Mouse (Mus musculus) brain, embryonic 14.5 days (tissue): ENCODE measurements around the gene Mcoln1. TPM values are rescaled to one million over a fixed set of nuclear protein-coding genes. Genes with fewer than 3 reads are reported as not detected.

ENCODE experiments used
- DNase-seq: peaks from one replicate; pipeline ENCODE4 v3.0.0-alpha.2; 2011; ENCODE audit warnings: low read depth
- CTCF ChIP-seq: fragments of 200-500 bp; IDR thresholded peaks from 2 replicates; pipeline ENCODE4 v1.5.1; 2012; ENCODE audit warnings: inconsistent platforms, mild to moderate bottlenecking, moderate library complexity, borderline replicate concordance; ENCODE audit not compliant: insufficient read depth, insufficient read length; ENCODE audit errors: extremely low read depth
- POLR2A ChIP-seq: fragments of 200-500 bp; IDR thresholded peaks from 2 replicates; pipeline ENCODE4 v1.6.1; 2012; ENCODE audit warnings: mild to moderate bottlenecking, inconsistent platforms, borderline replicate concordance; ENCODE audit not compliant: poor library complexity, insufficient read depth, insufficient read length, severe bottlenecking; ENCODE audit errors: extremely low read depth
- polyA plus RNA-seq: library from polyadenylated mRNA; depleted of rRNA; stranded (reverse); fragments of >200 nt; gene quantifications from 2 replicates; pipeline ENCODE4 v1.2.3, GENCODE M21; 2012; rRNA removed

The Mcoln1 gene
- polyA plus RNA-seq, 1 experiment = 230 TPM

DNA sequence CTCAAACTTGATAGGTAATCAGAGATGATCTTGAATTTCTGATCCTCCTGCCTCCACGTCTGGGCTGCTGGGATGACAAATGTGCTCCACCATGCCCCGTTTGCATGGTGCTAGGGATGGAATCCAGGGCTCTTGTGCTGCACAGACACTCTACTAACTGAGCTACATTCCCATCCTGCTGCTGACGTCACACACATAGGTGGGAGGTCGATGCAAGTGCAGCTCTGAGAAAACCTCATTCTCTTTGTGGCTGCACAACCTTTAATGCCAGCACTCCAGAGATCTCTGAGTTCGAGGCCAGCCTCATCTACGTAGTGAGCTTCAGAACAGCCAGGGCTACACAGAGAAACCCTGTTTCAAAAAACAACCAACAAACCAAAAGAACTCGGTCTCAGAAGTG is 38.9 kb downstream of the Mcoln1 start:
- no peak for TF ChIP-seq POLR2A
- no peak for TF ChIP-seq CTCF
- DNase-seq = no peak

DNA sequence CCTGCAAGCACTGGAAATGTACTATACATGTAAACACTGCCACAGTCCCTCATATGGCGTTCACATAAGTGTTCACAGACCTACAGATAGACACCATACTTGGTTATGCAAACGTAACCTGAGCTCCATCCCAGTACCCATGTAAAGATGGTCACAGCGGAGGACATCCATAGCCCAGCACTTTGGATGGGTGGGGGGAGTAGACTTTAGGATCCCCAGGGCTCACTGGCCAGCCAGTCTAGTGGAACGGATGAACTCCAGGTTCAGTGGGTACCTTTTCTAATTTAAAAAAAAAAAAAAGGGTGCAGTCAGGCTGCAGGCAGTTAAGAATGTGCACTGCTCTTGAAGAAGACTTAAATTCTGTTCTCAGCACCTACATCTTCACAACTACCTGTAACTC is 39.8 kb downstream of the Mcoln1 start:
- DNase-seq = no peak
- TF ChIP-seq CTCF (no peak), POLR2A (no peak)

DNA sequence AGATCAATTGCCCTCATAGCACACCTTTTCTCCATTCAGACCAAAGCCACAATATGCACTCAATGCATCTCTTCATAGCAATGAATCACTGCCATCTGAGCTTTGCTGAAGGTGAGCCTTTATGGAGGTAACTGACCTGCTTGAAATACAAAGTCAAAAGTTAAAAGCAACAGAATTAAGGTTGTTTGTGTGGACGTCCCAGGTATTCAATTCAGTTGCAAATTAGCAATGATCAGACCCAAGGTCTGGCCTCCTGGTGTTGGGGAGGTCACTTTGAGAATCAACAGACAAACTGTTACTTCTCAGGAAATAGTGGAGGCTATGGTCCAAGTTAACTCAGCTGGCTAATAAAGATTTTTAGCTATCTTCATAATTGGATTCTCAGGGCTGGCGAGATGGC is 46.3 kb downstream of the Mcoln1 start:
- no peak for DNase-seq

DNA sequence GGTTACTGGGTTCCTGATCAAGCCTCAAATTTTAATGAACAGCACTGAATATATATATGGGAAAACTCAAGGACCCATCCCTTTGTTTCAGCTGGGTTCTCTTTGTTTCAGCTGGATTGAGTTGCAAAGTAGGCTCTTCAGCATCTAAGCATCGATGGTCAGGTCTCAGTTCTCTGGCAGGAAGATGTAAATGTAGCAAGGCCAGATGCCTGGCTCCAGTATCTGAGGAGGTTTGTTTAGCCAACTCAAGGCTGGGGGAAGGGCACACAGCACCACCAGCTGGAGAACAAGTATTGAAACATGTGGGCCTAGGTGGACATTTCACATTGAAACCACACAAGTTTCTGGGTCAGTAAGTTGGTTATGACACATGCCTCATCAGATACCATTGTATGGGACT is 52.0 kb downstream of the Mcoln1 start:
- no peak for DNase-seq
- TF ChIP-seq POLR2A = no peak
- TF ChIP-seq CTCF = no peak

More for the DNA sequence above, 46.3 kb downstream of the Mcoln1 start:
- no peak for TF ChIP-seq CTCF
- TF ChIP-seq POLR2A = no peak

DNA sequence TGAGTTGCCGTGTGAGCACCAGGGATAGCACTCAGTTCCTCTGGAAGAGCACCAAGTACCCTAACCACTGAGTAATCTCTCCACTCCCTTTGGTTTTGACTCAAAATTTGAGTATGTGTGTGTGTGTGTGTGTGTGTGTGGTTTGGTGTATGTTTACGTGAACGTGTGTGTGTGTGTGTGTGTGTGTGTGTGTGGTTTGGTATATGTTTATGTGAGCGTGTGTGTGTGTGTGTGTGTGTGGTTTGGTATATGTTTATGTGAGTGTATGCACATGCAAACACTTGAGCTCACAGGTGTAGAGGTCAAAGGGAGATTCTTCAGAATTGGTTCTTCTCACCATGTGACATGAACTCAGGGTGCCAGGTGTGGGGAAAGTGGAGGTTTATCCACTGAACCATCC is 55.9 kb downstream of the Mcoln1 start:
- no peak for TF ChIP-seq CTCF
- TF ChIP-seq POLR2A = no peak
- DNase-seq = peak; percentile 6

Other genes starting within 250 kb of the Mcoln1 start
- 16.8 and 25.1 TPM in 2 replicates for gene Insr, start 220.8 kb upstream of the Mcoln1 start, polyA plus RNA-seq
- 0.07 and 0.19 TPM in 2 replicates for gene A430078G23Rik, start 147.0 kb upstream of the Mcoln1 start, polyA plus RNA-seq
- 32.1 and 37.0 TPM in 2 replicates for gene Arhgef18, start 107.5 kb upstream of the Mcoln1 start, polyA plus RNA-seq
- 4.3 and 4.9 TPM in 2 replicates for gene Pex11g, start 32.8 kb upstream of the Mcoln1 start, polyA plus RNA-seq
- 0.37 and 0.49 TPM in 2 replicates for gene Tex45, start 29.6 kb upstream of the Mcoln1 start, polyA plus RNA-seq
- 154 and 176 TPM in 2 replicates for gene Zfp358, start 7.3 kb upstream of the Mcoln1 start, polyA plus RNA-seq
- 46.2 and 54.9 TPM in 2 replicates for gene Pnpla6, start 14.9 kb downstream of the Mcoln1 start, polyA plus RNA-seq
- 0.72 and 1.1 TPM in 2 replicates for gene C330021F23Rik, start 67.5 kb downstream of the Mcoln1 start, polyA plus RNA-seq
- 58.4 and 86.3 TPM in 2 replicates for gene Camsap3, start 86.8 kb downstream of the Mcoln1 start, polyA plus RNA-seq
- gene Xab2, start 120.9 kb downstream of the Mcoln1 start, polyA plus RNA-seq = 69.0 and 93.1 TPM in 2 replicates
- gene Pet100, start 121.1 kb downstream of the Mcoln1 start, polyA plus RNA-seq = 36.1 and 41.5 TPM in 2 replicates
- 1.0 and 2.5 TPM in 2 replicates for gene Pcp2, start 125.1 kb downstream of the Mcoln1 start, polyA plus RNA-seq
- 117 and 254 TPM in 2 replicates for gene Stxbp2, start 130.5 kb downstream of the Mcoln1 start, polyA plus RNA-seq
- gene Retn, start 155.3 kb downstream of the Mcoln1 start, polyA plus RNA-seq = 0.34 and 0.52 TPM in 2 replicates
- gene Mcemp1, start 165.3 kb downstream of the Mcoln1 start, polyA plus RNA-seq = 0.11 and 0.29 TPM in 2 replicates
- gene Fcor, start 171.9 kb downstream of the Mcoln1 start, polyA plus RNA-seq = 6.8 and 11.7 TPM in 2 replicates
- 57.5 and 60.9 TPM in 2 replicates for gene Trappc5, start 175.8 kb downstream of the Mcoln1 start, polyA plus RNA-seq
- gene Fcer2a, start 193.7 kb downstream of the Mcoln1 start, polyA plus RNA-seq = not detected in 2 replicates
- gene Clec4g, start 220.2 kb downstream of the Mcoln1 start, polyA plus RNA-seq = not detected in 2 replicates
- gene Cd209a, start 248.5 kb downstream of the Mcoln1 start, polyA plus RNA-seq = 0.12 TPM in 1 of 2 replicates, not detected in the other